Mouse (Mus musculus) limb, embryonic 13.5 days (tissue): ENCODE results near the gene Pdzrn3. TPM values are rescaled to one million over a fixed set of nuclear protein-coding genes. Genes with fewer than 3 reads are reported as not detected.

Experiments used
- ATAC-seq: fragments of 200-750 bp; cut with Nextera tagmentation; 2 replicates; pipeline ENCODE4 v1.8.0; 2017; ENCODE audit warnings: low read depth, moderate number of reproducible peaks, moderate TSS enrichment; ENCODE audit not compliant: low FRiP score
- H3K27ac ChIP-seq: fragments of 300-500 bp; sonication (generic); 2 replicates; pipeline ENCODE4 v1.5.1; 2015; ENCODE audit warnings: inconsistent platforms, mild to moderate bottlenecking, moderate library complexity
- H3K27me3 ChIP-seq: fragments of 300-500 bp; sonication (generic); 2 replicates; pipeline ENCODE4 v1.6.1; 2015; ENCODE audit warnings: mild to moderate bottlenecking, inconsistent platforms
- H3K36me3 ChIP-seq: fragments of 300-500 bp; sonication (generic); 2 replicates; pipeline ENCODE4 v1.6.1; 2015; ENCODE audit warnings: inconsistent platforms, mild to moderate bottlenecking, moderate library complexity
- H3K4me1 ChIP-seq: fragments of 300-500 bp; sonication (generic); 2 replicates; pipeline ENCODE4 v1.6.1; 2015; ENCODE audit warnings: inconsistent platforms
- H3K4me2 ChIP-seq: fragments of 300-500 bp; sonication (generic); replicated peaks from 2 replicates; pipeline ENCODE4 v1.6.1; 2015; ENCODE audit warnings: inconsistent platforms, mild to moderate bottlenecking, moderate library complexity
- H3K4me3 ChIP-seq: fragments of 300-500 bp; sonication (generic); 2 replicates; pipeline ENCODE4 v1.5.1; 2015; ENCODE audit warnings: moderate library complexity, mild to moderate bottlenecking, inconsistent platforms
- H3K9ac ChIP-seq: fragments of 300-500 bp; sonication (generic); 2 replicates; pipeline ENCODE4 v1.6.1; 2015; ENCODE audit warnings: mild to moderate bottlenecking, inconsistent platforms
- H3K9me3 ChIP-seq: fragments of 300-500 bp; sonication (generic); 2 replicates; pipeline ENCODE4 v1.6.1; 2016; ENCODE audit warnings: inconsistent platforms
- WGBS: fragments of 180-500 bp; shearing (Covaris S2); methylation state at CpG from one replicate; pipeline ENCODE4 v1.1.7; 2015; 5-methylcytosine and 5-hydroxymethylcytosine counted together
- polyA plus RNA-seq: library from polyadenylated mRNA; unstranded; fragments of >200 nt; fragmentation: Nextera tagmentation; extraction: Ambion mirVana; gene quantifications from 2 replicates; pipeline ENCODE4 v1.2.1, GENCODE M21; 2015

The Pdzrn3 gene
- polyA plus RNA-seq, 1 experiment from 2014 or later = 12.9 TPM

DNA sequence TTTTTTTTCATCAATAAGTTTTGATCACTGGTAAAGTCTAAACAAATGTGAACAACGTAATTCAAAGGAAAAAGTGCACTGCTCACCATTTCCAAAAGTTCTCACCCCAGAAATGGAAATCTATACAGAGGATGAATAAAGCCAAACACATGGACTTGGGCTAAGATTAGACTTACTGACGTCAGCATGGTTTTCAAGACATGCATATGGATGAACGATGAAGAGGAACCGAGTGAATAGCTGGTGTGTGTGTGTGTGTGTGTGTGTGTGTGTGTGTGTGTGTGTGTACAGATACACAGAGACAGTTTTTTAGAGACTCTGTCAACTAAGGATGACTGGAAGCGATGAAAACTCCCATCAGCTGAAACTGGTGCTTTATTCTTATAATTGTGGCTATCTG, 29.2 kb downstream of the Pdzrn3 start:
- 87% methylated on average over 5 of the region's 5 CpGs for WGBS
- Histone ChIP-seq H3K9me3 (no peaks in the 10 kb centered on the region), H3K9ac (no peak overlapping the region), H3K36me3 (peaks cover 5% of the 10 kb centered on the region), H3K27ac (no peak overlapping the region), H3K4me1 (peaks cover 29% of the 10 kb centered on the region), H3K4me2 (no peak overlapping the region), H3K4me3 (no peak overlapping the region), H3K27me3 (no peaks in the 10 kb centered on the region)
- no peak for ATAC-seq

GRCm38 (mm10) chr6:101340051-101340450, 37.6 kb downstream of the Pdzrn3 start:
- 88% methylated on average over 7 of the region's 7 CpGs for WGBS
- H3K36me3 ChIP-seq = no peaks in the 10 kb centered on the region

GRCm38 (mm10) chr6:101337842-101338528, 39.7 kb downstream of the Pdzrn3 start:
- no peak for ATAC-seq
- Histone ChIP-seq H3K36me3 (no peaks in the 10 kb centered on the region), H3K27me3 (no peaks in the 10 kb centered on the region; the same call in 1 of the 2 replicates), H3K9ac (no peak overlapping the region), H3K4me1 (peaks cover 43% of the 10 kb centered on the region), H3K27ac (no peak overlapping the region), H3K9me3 (no peaks in the 10 kb centered on the region), H3K4me3 (no peak overlapping the region), H3K4me2 (no peak overlapping the region)
- WGBS = 57% methylated on average over 10 of the region's 10 CpGs

More at GRCm38 (mm10) chr6:101340051-101340450, 37.6 kb downstream of the Pdzrn3 start:
- Histone ChIP-seq H3K4me2 (no peak overlapping the region), H3K9ac (no peak overlapping the region), H3K4me3 (no peak overlapping the region), H3K27me3 (no peaks in the 10 kb centered on the region; the same call in 1 of the 2 replicates), H3K4me1 (peaks cover 34% of the 10 kb centered on the region), H3K27ac (no peak overlapping the region), H3K9me3 (no peaks in the 10 kb centered on the region)
- ATAC-seq = no peak; the same call in 1 of the 2 replicates

DNA sequence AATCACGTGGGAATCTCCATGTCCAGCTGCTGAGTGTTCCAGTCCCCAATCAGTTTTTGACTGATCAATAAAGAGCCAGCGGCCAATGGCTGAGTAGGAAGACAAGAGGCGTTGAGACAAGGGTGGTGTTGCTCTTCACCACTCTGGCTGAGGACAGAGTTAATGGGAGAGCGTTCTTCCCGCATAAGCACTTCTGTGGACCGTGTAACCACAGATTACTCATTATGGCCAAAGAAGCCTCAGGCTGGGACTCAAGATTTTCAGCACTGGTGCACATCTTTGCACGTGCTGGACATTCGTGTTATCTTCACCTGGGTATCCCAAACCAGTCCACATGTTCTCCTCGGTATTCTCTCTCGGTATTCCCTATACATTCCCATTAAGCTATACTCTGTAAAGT, 41.0 kb downstream of the Pdzrn3 start:
- H3K4me2 ChIP-seq = no peak overlapping the region
- H3K4me1 ChIP-seq = peaks cover 53% of the 10 kb centered on the region

GRCm38 (mm10) chr6:101335744-101336143, 42.0 kb downstream of the Pdzrn3 start:
- peaks cover 53% of the 10 kb centered on the region for H3K4me1 ChIP-seq
- no peaks in the 10 kb centered on the region for H3K9me3 ChIP-seq
- 94% methylated on average over 1 of the region's 1 CpGs for WGBS
- no peak overlapping the region for H3K9ac ChIP-seq
- H3K4me2 ChIP-seq = no peak overlapping the region
- H3K27ac ChIP-seq = no peak overlapping the region
- H3K27me3 ChIP-seq = no peaks in the 10 kb centered on the region; the same call in 1 of the 2 replicates
- no peaks in the 10 kb centered on the region for H3K36me3 ChIP-seq
- ATAC-seq = no peak
- no peak overlapping the region for H3K4me3 ChIP-seq

More for the DNA sequence above, 41.0 kb downstream of the Pdzrn3 start:
- no peak overlapping the region for H3K9ac ChIP-seq
- H3K36me3 ChIP-seq = no peaks in the 10 kb centered on the region
- no peak overlapping the region for H3K27ac ChIP-seq
- WGBS = 88% methylated on average over 10 of the region's 10 CpGs
- H3K27me3 ChIP-seq = no peaks in the 10 kb centered on the region; the same call in 1 of the 2 replicates
- no peaks in the 10 kb centered on the region for H3K9me3 ChIP-seq
- no peak overlapping the region for H3K4me3 ChIP-seq
- ATAC-seq = no peak

DNA sequence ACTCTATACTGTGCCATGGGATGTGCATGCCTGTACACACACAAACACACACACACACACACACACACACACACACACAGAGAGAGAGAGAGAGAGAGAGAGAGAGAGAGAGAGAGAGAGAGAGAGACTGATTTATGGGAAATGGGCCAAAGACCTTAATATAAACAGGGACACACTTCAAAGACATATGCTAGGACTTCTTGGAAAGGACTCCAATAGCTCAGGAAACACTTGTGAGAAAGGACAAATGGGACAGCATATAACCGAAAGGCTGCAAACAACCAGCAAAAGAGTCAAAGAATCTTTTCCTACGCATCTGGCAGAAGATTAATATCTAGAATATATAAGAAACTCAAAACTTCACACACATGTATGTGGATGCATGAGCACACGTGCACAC, 43.2 kb downstream of the Pdzrn3 start:
- 74% methylated on average over 3 of the region's 3 CpGs for WGBS
- H3K27ac ChIP-seq = no peak overlapping the region
- H3K36me3 ChIP-seq = no peaks in the 10 kb centered on the region
- ATAC-seq = no peak
- H3K27me3 ChIP-seq = no peaks in the 10 kb centered on the region; the same call in 1 of the 2 replicates
- no peaks in the 10 kb centered on the region for H3K9me3 ChIP-seq
- no peak overlapping the region for H3K4me2 ChIP-seq
- no peak overlapping the region for H3K4me3 ChIP-seq
- peaks cover 63% of the 10 kb centered on the region for H3K4me1 ChIP-seq
- no peak overlapping the region for H3K9ac ChIP-seq

DNA sequence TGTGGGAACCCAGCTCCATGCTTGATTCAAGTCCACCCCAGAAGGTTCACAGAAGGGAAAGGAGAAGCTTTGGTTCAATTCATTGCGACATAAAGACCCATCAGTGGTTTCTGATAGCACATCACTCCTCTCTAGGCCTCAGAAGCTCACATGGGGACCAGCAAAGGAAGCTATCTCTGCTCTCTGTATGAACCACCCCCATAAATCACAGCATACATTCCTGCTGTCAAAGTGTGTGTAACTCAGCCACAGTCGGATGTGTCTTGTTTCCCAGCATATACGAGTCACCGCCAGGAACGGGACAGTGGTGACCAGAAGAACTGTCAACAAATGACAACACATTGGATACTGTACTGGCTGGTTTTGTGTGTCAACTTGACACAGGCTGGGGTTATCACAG, 47.3 kb downstream of the Pdzrn3 start:
- no peaks in the 10 kb centered on the region for H3K27me3 ChIP-seq
- WGBS = 45% methylated on average over 5 of the region's 5 CpGs
- no peaks in the 10 kb centered on the region for H3K9me3 ChIP-seq
- H3K4me2 ChIP-seq = no peak overlapping the region
- peaks cover 77% of the 10 kb centered on the region for H3K4me1 ChIP-seq
- no peak for ATAC-seq
- no peaks in the 10 kb centered on the region for H3K36me3 ChIP-seq
- H3K4me3 ChIP-seq = no peak overlapping the region
- H3K27ac ChIP-seq = no peak overlapping the region
- H3K9ac ChIP-seq = no peak overlapping the region

- WGBS = 14% methylated on average over 6 of the region's 6 CpGs
- ATAC-seq = no peak
- Histone ChIP-seq H3K36me3 (no peaks in the 10 kb centered on the region), H3K4me3 (no peak overlapping the region), H3K4me1 (peaks cover 72% of the 10 kb centered on the region), H3K27me3 (no peaks in the 10 kb centered on the region), H3K27ac (no peak overlapping the region), H3K9me3 (no peaks in the 10 kb centered on the region), H3K4me2 (no peak overlapping the region), H3K9ac (no peak overlapping the region)
These were observed 48.2 kb downstream of the Pdzrn3 start for GRCm38 (mm10) chr6:101329499-101329898.

DNA sequence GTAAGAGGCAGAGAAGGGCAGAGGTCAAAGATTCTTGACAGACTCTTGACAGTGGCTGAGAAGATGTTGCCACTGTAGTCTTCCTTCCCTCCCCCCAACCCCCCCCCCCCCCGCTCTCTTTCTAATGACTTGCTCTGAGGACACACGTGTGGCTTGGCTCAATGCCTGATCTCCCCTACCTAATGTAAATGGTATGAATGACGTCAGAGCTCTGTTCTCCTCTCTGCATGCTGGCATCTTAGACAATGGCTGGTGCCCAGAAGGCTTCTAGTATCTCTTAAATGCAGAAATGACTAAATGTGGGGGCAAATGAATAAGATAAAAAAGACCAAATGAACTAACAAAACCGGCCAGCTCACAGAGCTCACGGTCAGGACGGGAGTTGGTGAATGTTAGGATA, 49.2 kb downstream of the Pdzrn3 start:
- Histone ChIP-seq H3K4me3 (no peak overlapping the region), H3K27ac (no peak overlapping the region), H3K4me2 (no peak overlapping the region), H3K36me3 (no peaks in the 10 kb centered on the region), H3K9me3 (no peaks in the 10 kb centered on the region), H3K9ac (no peak overlapping the region), H3K27me3 (no peaks in the 10 kb centered on the region), H3K4me1 (peaks cover 62% of the 10 kb centered on the region)
- 49% methylated on average over 6 of the region's 6 CpGs for WGBS
- no peak for ATAC-seq

DNA sequence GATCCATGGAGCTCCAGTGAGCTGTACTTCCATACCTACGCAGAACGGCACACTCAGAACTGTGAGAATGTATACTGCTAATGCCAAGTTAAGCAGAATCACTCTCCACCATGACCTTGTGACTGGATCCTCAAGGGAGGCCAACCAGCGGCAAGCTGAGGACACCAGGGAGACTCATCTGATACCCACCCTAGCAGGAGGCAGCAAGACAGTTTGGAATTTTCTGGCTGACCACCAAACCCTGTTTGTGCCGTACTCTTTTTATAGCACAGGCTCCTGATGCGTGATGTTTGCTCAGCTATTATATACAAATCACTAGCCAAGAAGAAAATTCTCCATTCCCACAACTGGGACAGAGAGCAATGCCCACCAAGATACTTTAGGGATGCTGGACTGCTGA, 50.0 kb downstream of the Pdzrn3 start:
- H3K27me3 ChIP-seq = no peaks in the 10 kb centered on the region
- H3K4me3 ChIP-seq = no peak overlapping the region
- no peak for ATAC-seq
- H3K36me3 ChIP-seq = no peaks in the 10 kb centered on the region
- peaks cover 56% of the 10 kb centered on the region for H3K4me1 ChIP-seq
- H3K9me3 ChIP-seq = no peaks in the 10 kb centered on the region
- H3K9ac ChIP-seq = no peak overlapping the region
- H3K27ac ChIP-seq = no peak overlapping the region
- WGBS = 89% methylated on average over 5 of the region's 5 CpGs
- no peak overlapping the region for H3K4me2 ChIP-seq

- 89% methylated on average over 3 of the region's 3 CpGs for WGBS
- no peak for ATAC-seq
- no peak overlapping the region for H3K4me3 ChIP-seq
- H3K27ac ChIP-seq = no peak overlapping the region
- H3K36me3 ChIP-seq = no peaks in the 10 kb centered on the region
- H3K4me2 ChIP-seq = no peak overlapping the region
- peaks cover 52% of the 10 kb centered on the region for H3K4me1 ChIP-seq
- no peak overlapping the region for H3K9ac ChIP-seq
- H3K9me3 ChIP-seq = no peaks in the 10 kb centered on the region
- H3K27me3 ChIP-seq = no peaks in the 10 kb centered on the region
These were observed 50.5 kb downstream of the Pdzrn3 start for GRCm38 (mm10) chr6:101327196-101327595.

GRCm38 (mm10) chr6:101325842-101326639, 51.7 kb downstream of the Pdzrn3 start:
- Histone ChIP-seq H3K27me3 (no peaks in the 10 kb centered on the region), H3K4me1 (peaks cover 43% of the 10 kb centered on the region), H3K4me2 (no peak overlapping the region), H3K27ac (no peak overlapping the region), H3K9me3 (no peaks in the 10 kb centered on the region), H3K36me3 (no peaks in the 10 kb centered on the region), H3K4me3 (no peak overlapping the region), H3K9ac (no peak overlapping the region)
- ATAC-seq = no peak
- 53% methylated on average over 3 of the region's 3 CpGs for WGBS
